Mouse (Mus musculus) adrenal gland, adult 8-10 months (tissue): ENCODE measurements around the gene Selenbp2. TPM values are rescaled to one million over a fixed set of nuclear protein-coding genes. Genes with fewer than 3 reads are reported as not detected.
"Not testable (repeated sequence)": the region's sequence is repeated elsewhere in the genome, so short reads cannot be mapped to it uniquely, and the experiment has no call there.

ENCODE experiments used
- DNase-seq: peaks from one replicate; pipeline ENCODE4 v3.0.0; 2022
- total RNA-seq, 4 experiments: library from RNA; stranded (reverse); gene quantifications; 2 replicates each; pipeline ENCODE4 v1.2.4; 2022

The Selenbp2 gene
- total RNA-seq, 4 experiments from 2014 or later: 5.4 to 11.5 (median 6.4) TPM

GRCm38 (mm10) chr3:94691694-94692093, 1.7 kb upstream of the Selenbp2 start:
- DNase-seq: not testable (repeated sequence)

GRCm38 (mm10) chr3:94693874-94694273, 518 bp downstream of the Selenbp2 start:
- not testable (repeated sequence) for DNase-seq

- not testable (repeated sequence) for DNase-seq
These were observed 2.2 kb downstream of the Selenbp2 start for GRCm38 (mm10) chr3:94695591-94695990.

- not testable (repeated sequence) for DNase-seq
These were observed 2.9 kb downstream of the Selenbp2 start for GRCm38 (mm10) chr3:94696257-94696656.

GRCm38 (mm10) chr3:94702163-94702810, 8.9 kb downstream of the Selenbp2 start:
- not testable (repeated sequence) for DNase-seq

GRCm38 (mm10) chr3:94702856-94703255, 9.5 kb downstream of the Selenbp2 start:
- no peak for DNase-seq

GRCm38 (mm10) chr3:94703364-94703763, 10.0 kb downstream of the Selenbp2 start:
- DNase-seq: not testable (repeated sequence)

GRCm38 (mm10) chr3:94710591-94710990, 17.2 kb downstream of the Selenbp2 start:
- DNase-seq: not testable (repeated sequence)

GRCm38 (mm10) chr3:94713424-94713823, 20.1 kb downstream of the Selenbp2 start:
- DNase-seq: not testable (repeated sequence)

GRCm38 (mm10) chr3:94718253-94718652, 24.9 kb downstream of the Selenbp2 start:
- DNase-seq: not testable (repeated sequence)

GRCm38 (mm10) chr3:94723637-94724036, 30.3 kb downstream of the Selenbp2 start:
- not testable (repeated sequence) for DNase-seq

GRCm38 (mm10) chr3:94745691-94746090, 52.3 kb downstream of the Selenbp2 start:
- DNase-seq: no peak

Other genes starting within 250 kb of the Selenbp2 start
- gene Oaz3, start 249.6 kb upstream of the Selenbp2 start, total RNA-seq: not detected
- 10 to 100 TPM; 17.7 to 38.7 (median 29.4) TPM for gene Celf3, start 215.3 kb upstream of the Selenbp2 start, total RNA-seq
- gene Riiad1, start 213.2 kb upstream of the Selenbp2 start, total RNA-seq: 1 to 10 TPM; 2.4 to 8.5 (median 3.3) TPM
- gene Snx27, start 110.8 kb upstream of the Selenbp2 start, total RNA-seq: 10 to 100 TPM; 47.4 to 56.8 (median 54.8) TPM
- not detected for gene Gm10972, start 50.4 kb upstream of the Selenbp2 start, total RNA-seq
- gene Tuft1, start 34.7 kb upstream of the Selenbp2 start, total RNA-seq: 10 to 100 TPM; 14.5 to 18.2 (median 16.9) TPM
- 1 to 10 TPM in 3 of 4 experiments, under 1 TPM in 1; 0.73 to 3.5 (median 1.5) TPM for gene Cgn, start 92.9 kb downstream of the Selenbp2 start, total RNA-seq
- gene Pogz, start 144.0 kb downstream of the Selenbp2 start, total RNA-seq: 10 to 100 TPM; 28.7 to 61.2 (median 44.1) TPM
- gene Psmb4, start 193.4 kb downstream of the Selenbp2 start, total RNA-seq: 100 to 1,000 TPM; 313 to 362 (median 341) TPM
- 10 to 100 TPM; 43.1 to 69.2 (median 57.5) TPM for gene Selenbp1, start 239.5 kb downstream of the Selenbp2 start, total RNA-seq